Mouse (Mus musculus) embryo, embryonic 10 days (tissue): ENCODE results near the gene Acta2.
"Not testable (repeated sequence)": the region's sequence is repeated elsewhere in the genome, so short reads cannot be mapped to it uniquely, and the experiment has no call there.

Experiments used
- DNase-seq: peaks from one replicate; pipeline ENCODE4 v3.0.0-alpha.2; 2015; ENCODE audit warnings: low spot score

Acta2 gene

GRCm38 (mm10) chr19:34220732-34221380, 34.5 kb downstream of the Acta2 start:
- no peak for DNase-seq

- DNase-seq: no peak
These were observed 36.0 kb downstream of the Acta2 start for GRCm38 (mm10) chr19:34219260-34219968.

GRCm38 (mm10) chr19:34217761-34218160, 37.6 kb downstream of the Acta2 start:
- DNase-seq: no peak

- no peak for DNase-seq
These were observed 38.4 kb downstream of the Acta2 start for GRCm38 (mm10) chr19:34216956-34217355.

- no peak for DNase-seq
These were observed 41.3 kb downstream of the Acta2 start for GRCm38 (mm10) chr19:34214136-34214535.

GRCm38 (mm10) chr19:34213251-34213645, 42.1 kb downstream of the Acta2 start:
- DNase-seq: no peak

GRCm38 (mm10) chr19:34212489-34213250, 42.7 kb downstream of the Acta2 start:
- DNase-seq: no peak

GRCm38 (mm10) chr19:34210841-34211240, 44.5 kb downstream of the Acta2 start:
- DNase-seq: no peak

GRCm38 (mm10) chr19:34209930-34210581, 45.3 kb downstream of the Acta2 start:
- DNase-seq: no peak

- DNase-seq: no peak
These were observed 46.4 kb downstream of the Acta2 start for GRCm38 (mm10) chr19:34209031-34209430.

GRCm38 (mm10) chr19:34206760-34207440, 48.5 kb downstream of the Acta2 start:
- no peak for DNase-seq

GRCm38 (mm10) chr19:34206128-34206527, 49.3 kb downstream of the Acta2 start:
- DNase-seq: not testable (repeated sequence)

GRCm38 (mm10) chr19:34202668-34203067, 52.7 kb downstream of the Acta2 start:
- DNase-seq: no peak

GRCm38 (mm10) chr19:34199488-34199887, 55.9 kb downstream of the Acta2 start:
- DNase-seq: peak; percentile 11

- no peak for DNase-seq
These were observed 56.5 kb downstream of the Acta2 start for GRCm38 (mm10) chr19:34198901-34199300.

- no peak for DNase-seq
These were observed 57.3 kb downstream of the Acta2 start for GRCm38 (mm10) chr19:34198066-34198465.

GRCm38 (mm10) chr19:34195031-34195430, 60.4 kb downstream of the Acta2 start:
- DNase-seq: no peak

GRCm38 (mm10) chr19:34194132-34194745, 61.2 kb downstream of the Acta2 start:
- no peak for DNase-seq

- DNase-seq: no peak
These were observed 61.7 kb downstream of the Acta2 start for GRCm38 (mm10) chr19:34193683-34194082.

GRCm38 (mm10) chr19:34193149-34193548, 62.2 kb downstream of the Acta2 start:
- DNase-seq: peak; percentile 49
